Mouse (Mus musculus) small intestine, adult 2 months (tissue): Measurements from ENCODE around the gene Zfp664.

Experiments used
- CTCF ChIP-seq: fragments of 200-500 bp; IDR thresholded peaks from 2 replicates; pipeline ENCODE4 v1.5.1; 2012; ENCODE audit warnings: low read depth, mild to moderate bottlenecking, control low read depth, inconsistent platforms, low read length, moderate library complexity, mixed read lengths; ENCODE audit not compliant: insufficient replicate concordance, insufficient read length; ENCODE audit errors: extremely low read depth
- POLR2A ChIP-seq: fragments of 200-500 bp; IDR thresholded peaks from 2 replicates; pipeline ENCODE4 v1.6.1; 2012; ENCODE audit warnings: low read depth, mild to moderate bottlenecking, control low read depth, inconsistent platforms, low read length, moderate library complexity

GRCm38 (mm10) chr5:124902195-124902594 lies 39.7 kb downstream of the Zfp664 start:
- TF ChIP-seq POLR2A (no peak), CTCF (no peak)
